Mouse (Mus musculus) gastrocnemius, postnatal 4 days (tissue): ENCODE measurements around the gene Hoxb2. TPM values are rescaled to one million over a fixed set of nuclear protein-coding genes. Genes with fewer than 3 reads are reported as not detected.

Experiments
- DNase-seq, 2 experiments: peaks; one replicate each; pipeline ENCODE4 v3.0.0; 2021 to 2022; ENCODE audit warnings: low spot score in 2 of 2, mixed read lengths in 2 of 2
- total RNA-seq, 2 experiments: library from RNA; stranded (reverse); gene quantifications; 2 replicates each; pipeline ENCODE4 v1.2.3; 2021

Hoxb2 gene
- total RNA-seq, 2 experiments from 2014 or later: 0.44 to 0.93 TPM

DNA sequence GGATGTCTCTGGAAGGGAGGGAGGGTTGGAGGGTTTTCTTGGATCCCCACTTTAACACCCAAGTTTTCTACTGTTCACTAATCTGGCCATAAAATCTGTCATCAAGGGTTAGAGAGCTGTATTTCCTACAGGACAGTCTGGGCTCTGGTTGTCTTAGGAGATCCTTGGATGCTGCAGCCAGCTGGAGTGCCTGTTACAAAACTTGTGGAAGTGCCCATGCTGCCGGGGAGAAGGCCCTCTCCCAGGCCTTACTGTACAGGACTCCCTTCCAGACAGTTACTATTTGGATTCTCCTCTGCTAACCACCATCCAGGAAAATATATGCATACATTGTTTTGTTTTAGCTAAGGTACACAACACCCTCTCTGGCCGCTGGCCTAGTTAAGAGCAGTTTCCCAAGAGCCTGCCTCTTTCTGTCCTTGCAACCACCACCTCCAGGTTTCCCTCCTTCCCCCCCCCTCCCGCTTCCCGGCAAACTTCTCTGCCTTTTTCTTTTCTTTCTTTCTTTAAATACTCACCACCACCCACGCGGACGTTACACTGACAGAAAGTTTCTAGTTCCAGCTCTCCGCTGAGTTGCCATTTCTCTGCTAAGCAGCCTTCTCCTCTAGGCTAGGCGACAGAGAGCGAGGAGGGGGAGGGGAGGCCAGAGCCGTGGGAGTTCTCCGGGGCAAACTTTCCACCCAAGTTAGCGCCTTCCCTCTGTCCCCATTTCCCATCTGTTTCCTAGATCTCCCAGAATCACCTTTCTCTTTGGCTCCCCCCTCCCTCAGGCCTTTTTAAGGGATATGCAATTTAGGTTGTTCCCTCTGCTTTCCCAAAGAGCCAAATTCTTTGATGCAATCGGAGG, 609 bp upstream of the Hoxb2 start:
- DNase-seq: no peak

GRCm38 (mm10) chr11:96350791-96351190, 466 bp downstream of the Hoxb2 start:
- no peak for DNase-seq

DNA sequence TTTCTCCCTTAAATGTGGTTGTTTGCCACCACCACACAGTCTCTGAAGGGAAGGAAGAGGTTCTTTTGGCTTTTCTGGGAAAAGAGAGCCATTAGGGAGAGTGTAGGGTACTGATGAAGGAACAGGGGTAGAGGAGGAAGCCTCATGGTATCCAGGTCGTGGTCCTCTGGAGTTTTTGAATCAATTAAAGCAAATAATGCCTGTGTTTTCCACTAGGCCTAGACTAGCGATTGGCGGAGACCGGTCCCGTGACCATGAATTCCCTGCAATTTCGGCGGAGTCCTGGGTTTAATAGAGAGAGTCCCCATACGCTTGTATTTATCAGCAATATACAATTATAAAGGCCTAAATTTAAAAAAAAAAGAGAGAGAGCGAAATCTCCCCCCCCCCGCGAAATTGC, 987 bp downstream of the Hoxb2 start:
- DNase-seq: no peak

GRCm38 (mm10) chr11:96351831-96352230, 1.5 kb downstream of the Hoxb2 start:
- no peak for DNase-seq

DNA sequence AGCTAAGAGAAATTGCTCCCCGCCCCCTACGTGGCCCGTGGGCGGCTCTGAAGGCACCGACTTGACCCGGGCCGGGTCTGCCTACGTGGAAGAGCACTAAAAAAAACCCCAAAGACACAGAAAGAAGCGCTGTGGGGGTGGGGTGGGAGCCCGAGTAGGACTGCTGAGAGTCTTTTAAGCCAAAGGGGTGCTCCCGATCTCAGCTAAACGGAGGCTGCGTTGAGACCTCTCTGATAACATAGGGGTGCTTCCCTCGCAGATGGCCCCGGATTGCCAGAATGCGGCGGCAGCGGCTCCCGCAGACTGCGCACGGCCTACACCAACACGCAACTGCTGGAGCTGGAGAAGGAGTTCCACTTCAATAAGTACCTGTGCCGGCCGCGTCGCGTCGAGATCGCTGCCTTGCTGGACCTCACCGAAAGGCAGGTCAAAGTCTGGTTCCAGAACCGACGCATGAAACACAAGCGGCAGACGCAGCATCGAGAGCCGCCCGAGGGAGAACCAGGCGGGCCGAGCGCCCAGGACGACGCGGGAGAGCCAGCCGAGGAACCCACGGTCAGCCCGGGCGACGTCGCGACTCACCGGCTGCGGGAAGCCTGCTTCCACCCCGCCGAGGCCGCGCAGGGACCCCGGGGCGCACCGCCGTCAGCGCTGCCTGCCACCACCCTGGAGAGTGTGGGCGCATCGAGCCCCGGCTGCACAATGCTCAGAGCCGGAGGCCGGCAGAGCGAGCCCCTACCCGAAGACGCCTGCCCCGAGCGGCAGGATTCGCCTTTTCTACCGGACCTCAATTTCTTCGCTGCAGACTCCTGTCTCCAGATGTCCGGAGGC, 2.6 kb downstream of the Hoxb2 start:
- no peak for DNase-seq

- DNase-seq: no peak
Measured at GRCm38 (mm10) chr11:96353522-96353841, 3.2 kb downstream of the Hoxb2 start.

- DNase-seq: no peak
Measured at GRCm38 (mm10) chr11:96353939-96354338, 3.6 kb downstream of the Hoxb2 start.

DNA sequence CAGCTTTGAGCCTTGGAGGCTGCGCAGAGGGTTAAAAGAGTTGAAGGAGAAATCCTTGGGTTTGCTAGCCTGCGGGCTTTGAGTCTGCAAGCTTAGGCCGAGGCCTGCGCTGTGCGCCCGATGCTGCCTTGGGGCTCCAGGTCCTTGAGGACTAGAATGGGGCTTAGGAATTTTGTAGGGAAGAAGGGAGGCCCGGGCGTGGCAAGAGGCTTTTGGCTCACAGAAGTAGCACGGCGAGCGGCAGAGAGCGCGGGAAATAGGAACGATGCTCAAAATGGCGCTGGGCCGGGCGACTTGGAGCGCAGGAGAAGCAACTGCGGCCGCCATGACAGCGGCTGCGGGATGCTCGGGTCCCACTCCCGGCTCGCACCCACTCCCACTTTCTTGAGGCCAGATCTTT, 4.1 kb downstream of the Hoxb2 start:
- DNase-seq: no peak

GRCm38 (mm10) chr11:96354801-96355311, 4.5 kb downstream of the Hoxb2 start:
- DNase-seq: no peak

DNA sequence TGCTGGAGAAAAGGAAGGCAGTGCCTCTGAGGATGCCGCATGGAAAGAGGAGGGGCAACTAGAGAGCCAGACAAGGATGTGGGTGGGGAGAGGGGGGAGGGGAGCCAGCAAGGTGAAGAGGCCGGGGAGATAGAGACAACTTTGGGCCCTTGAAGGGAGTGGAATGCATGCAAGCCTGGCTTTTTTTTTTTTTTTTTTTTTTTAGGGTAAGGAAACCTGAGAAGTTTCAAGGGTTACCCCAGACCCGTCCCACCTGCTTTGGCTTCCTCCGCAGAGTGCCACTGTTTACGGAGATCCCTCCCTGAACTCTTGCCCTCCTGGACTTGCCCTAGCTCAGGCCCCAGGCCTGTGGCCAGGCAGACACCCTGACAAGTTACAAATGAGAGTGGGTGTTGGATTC, 13.5 kb downstream of the Hoxb2 start:
- DNase-seq: no peak

DNA sequence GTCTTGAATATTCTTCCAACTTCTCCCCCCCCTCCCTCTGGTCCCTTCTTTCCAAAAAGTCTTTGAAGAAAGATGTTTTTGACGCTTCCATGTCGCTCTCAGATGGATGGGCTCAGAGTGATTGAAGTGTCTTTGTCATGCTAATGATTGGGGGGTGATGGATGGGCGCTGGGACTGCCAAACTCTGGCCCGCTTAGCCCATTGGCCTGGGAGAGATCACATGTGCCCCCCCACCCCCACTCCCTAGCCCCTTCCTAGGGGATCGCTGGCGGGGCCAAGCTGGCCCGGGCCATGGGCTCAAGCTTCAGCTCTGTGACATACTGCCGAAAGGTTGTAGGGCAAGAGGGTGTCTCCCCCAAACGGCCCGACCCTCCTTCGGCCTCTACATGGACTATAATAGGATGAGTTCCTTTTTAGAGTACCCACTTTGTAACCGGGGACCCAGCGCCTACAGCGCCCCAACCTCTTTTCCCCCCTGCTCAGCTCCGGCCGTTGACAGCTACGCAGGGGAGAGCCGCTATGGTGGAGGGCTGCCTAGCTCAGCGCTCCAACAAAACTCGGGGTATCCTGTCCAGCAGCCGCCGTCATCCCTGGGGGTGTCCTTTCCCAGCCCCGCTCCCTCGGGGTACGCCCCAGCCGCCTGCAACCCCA, 15.2 kb downstream of the Hoxb2 start, which contains the start of gene Hoxb1:
Gene Hoxb1, plus strand, starts transcription at position 312 of the 651 bp plus-strand sequence.
- no peak for DNase-seq

DNA sequence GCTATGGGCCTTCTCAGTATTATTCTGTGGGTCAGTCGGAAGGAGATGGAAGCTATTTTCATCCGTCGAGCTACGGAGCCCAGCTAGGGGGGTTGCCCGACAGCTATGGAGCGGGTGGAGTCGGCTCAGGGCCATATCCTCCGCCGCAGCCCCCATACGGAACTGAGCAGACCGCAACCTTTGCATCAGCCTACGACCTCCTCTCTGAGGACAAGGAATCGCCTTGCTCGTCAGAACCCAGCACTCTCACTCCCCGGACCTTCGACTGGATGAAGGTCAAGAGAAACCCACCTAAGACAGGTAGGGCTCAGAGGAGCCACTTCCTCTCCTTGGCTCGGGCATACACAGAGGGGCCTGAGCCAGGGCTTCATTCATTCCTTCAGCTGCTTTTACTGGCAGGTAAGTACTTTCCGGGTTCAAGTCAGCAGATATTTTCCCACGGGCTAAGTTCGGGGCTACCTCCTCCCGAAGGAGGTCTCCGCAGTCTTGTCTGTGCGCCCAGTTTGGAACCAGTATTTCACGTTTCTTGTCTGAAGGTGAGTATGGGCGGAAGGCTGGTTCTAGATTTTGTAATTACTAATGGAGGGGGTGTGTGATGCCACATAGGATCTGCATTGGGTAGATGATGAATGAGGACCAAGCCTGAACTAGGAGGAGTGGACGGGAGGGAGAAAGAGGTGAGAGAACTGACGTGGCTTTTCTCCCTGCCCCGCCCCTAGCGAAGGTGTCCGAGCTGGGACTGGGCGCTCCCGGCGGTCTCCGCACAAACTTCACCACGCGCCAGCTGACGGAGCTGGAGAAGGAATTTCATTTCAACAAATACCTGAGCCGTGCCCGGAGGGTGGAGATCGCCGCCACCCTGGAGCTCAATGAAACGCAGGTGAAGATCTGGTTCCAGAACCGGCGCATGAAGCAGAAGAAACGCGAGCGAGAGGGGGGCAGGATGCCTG, 16.0 kb downstream of the Hoxb2 start:
- DNase-seq: no peak

DNA sequence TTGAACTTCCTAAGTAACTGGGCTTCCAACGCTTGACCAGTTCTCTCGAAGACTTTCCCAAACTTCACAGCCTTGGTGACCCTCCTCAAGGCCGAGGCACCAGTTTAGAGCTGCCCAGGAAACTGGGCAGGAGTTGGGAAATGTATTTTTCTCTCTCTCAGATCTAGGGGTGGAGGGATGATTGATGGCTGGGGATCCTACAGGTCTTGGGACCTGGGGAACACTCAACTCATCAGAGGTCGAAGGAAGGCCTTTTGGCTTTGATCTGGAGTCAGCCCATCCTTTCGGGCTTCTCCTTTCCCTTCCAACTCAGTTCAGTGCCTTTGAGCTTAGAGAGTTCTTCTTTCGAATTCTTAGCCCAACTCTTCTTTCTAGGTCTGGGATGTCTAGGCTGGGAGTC, 16.8 kb downstream of the Hoxb2 start:
- DNase-seq: no peak

DNA sequence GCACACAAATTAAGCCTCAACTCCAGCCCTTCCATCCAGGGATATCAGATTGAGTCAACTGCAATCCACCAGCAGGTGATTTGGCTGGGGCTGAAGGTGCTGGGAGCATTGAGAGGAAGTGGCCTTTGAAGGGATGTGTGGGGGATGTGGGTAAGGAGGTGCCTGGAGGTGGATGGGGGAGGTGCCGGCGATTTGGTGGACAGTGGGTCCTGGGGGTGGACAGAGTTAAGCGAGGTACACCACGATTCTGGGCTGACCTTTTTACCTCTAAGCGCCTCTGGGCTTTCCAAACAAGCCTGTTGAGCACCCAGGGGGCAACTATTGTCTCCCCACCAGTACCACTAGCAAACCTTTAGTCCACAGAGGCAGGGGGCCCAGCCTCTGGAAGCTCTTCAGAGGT, 18.4 kb downstream of the Hoxb2 start:
- DNase-seq: no peak

- no peak for DNase-seq
Measured at GRCm38 (mm10) chr11:96369140-96369539, 18.8 kb downstream of the Hoxb2 start.

DNA sequence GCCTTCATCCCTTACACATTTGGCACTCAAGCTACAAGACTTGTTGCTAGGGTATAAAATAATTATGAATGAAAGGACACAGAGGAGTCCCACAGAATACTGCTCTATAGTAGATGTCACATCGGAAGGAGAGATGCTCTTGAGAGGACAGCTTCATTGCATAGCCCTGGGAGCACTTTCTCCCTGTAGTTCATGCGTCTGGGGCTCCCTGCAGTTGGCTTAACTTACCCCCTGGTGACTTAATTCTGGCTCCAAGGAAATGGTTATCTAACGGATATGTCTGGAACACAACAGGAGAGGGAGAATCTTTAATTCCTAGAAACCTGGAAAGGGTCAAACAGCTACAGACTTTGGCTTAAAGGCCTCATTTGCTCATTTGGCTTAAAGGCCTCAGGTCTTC, 21.4 kb downstream of the Hoxb2 start:
- DNase-seq: no peak

DNA sequence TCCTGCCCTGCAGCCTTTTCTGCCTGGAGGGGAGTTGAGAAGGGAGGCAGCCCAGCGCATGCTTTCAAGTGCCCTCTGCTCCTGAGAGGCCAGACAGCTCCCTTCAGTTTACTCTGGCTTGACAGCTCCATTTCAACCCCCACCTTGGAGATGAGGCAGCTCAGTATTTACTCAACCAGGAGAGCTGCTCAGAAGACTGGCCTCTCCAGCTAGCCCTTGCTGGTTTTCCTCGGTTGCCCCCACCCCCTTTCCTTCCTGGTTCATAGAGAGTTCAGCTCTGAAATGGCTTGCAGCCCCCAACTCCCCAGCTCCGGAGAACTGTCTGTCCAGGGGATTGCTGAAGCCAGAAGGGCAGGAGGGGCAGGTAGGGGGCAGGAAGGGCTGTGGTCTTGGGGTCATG, 22.2 kb downstream of the Hoxb2 start:
- no peak for DNase-seq

DNA sequence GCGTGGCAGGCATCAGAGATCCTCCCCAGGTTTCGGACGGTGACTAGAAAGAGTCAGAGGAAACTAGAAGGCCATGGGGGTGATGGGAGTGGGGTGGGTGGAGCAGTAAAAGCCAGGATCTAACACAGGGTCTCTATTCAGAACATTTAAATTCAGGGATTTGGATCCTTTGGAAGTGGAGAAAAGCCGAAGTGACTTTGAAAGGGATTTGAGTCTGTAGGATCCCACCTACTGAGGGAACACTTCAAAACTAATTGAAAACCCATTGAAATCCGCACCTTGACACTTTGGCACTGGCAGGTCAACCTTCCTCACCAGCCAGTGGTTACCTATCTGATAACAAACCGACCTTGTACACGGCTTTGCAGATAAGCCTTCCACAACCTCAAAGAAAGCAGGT, 24.5 kb downstream of the Hoxb2 start:
- no peak for DNase-seq

DNA sequence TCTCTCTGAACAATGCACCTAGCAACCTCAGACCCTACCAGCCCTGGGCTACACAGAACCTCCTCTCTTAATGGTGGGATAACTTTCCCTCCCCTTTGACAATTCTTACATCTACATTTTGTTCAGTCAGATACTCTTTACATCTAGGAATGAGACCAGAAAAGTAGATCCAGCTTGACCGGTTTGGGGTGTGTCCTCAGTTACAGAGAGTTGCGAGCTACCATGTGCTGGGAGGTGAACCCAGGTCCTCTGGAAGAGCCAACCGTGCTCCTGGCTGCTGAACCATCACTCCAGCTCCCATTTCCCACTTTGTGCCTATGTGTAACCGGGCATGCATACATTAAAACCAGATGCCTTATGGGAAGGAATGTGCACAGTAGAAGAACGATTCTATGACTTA, 33.1 kb downstream of the Hoxb2 start:
- no peak for DNase-seq

- DNase-seq: no peak
Measured at GRCm38 (mm10) chr11:96387635-96388034, 37.3 kb downstream of the Hoxb2 start.
